Mouse (Mus musculus) heart, embryonic 15.5 days (tissue): ENCODE data around the gene Kdr. TPM values are rescaled to one million over a fixed set of nuclear protein-coding genes. Genes with fewer than 3 reads are reported as not detected.
"Not testable (repeated sequence)": the region's sequence is repeated elsewhere in the genome, so short reads cannot be mapped to it uniquely, and the experiment has no call there.

ENCODE experiments used
- ATAC-seq: fragments of 200-750 bp; cut with Nextera tagmentation; replicated peaks from 2 replicates; pipeline ENCODE4 v1.8.0; 2017; ENCODE audit warnings: low read depth, moderate TSS enrichment; ENCODE audit not compliant: insufficient number of reproducible peaks, insufficient read depth, low FRiP score
- H3K27ac ChIP-seq: fragments of 300-500 bp; sonication (generic); 2 replicates; pipeline ENCODE4 v1.5.1; 2015; ENCODE audit warnings: mild to moderate bottlenecking, inconsistent platforms
- H3K27me3 ChIP-seq: fragments of 300-500 bp; sonication (generic); 2 replicates; pipeline ENCODE4 v1.6.1; 2015; ENCODE audit warnings: inconsistent platforms
- H3K36me3 ChIP-seq: fragments of 300-500 bp; sonication (generic); 2 replicates; pipeline ENCODE4 v1.6.1; 2015; ENCODE audit warnings: mild to moderate bottlenecking, inconsistent platforms
- H3K4me1 ChIP-seq: fragments of 300-500 bp; sonication (generic); replicated peaks from 2 replicates; pipeline ENCODE4 v1.6.1; 2015; ENCODE audit warnings: inconsistent platforms
- H3K4me2 ChIP-seq: fragments of 300-500 bp; sonication (generic); 2 replicates; pipeline ENCODE4 v1.6.1; 2015; ENCODE audit warnings: inconsistent platforms, mild to moderate bottlenecking, moderate library complexity
- H3K4me3 ChIP-seq: fragments of 300-500 bp; sonication (generic); 2 replicates; pipeline ENCODE4 v1.5.1; 2015; ENCODE audit warnings: mild to moderate bottlenecking, inconsistent platforms
- H3K9ac ChIP-seq: fragments of 300-500 bp; sonication (generic); 2 replicates; pipeline ENCODE4 v1.6.1; 2015; ENCODE audit warnings: mild to moderate bottlenecking, inconsistent platforms
- H3K9me3 ChIP-seq: fragments of 300-500 bp; sonication (generic); replicated peaks from 2 replicates; pipeline ENCODE4 v1.6.1; 2016; ENCODE audit warnings: inconsistent platforms
- WGBS: fragments of 180-500 bp; shearing (Covaris S2); methylation state at CpG from one replicate; pipeline ENCODE4 v1.1.7; 2015; ENCODE audit warnings: mixed read lengths; 5-methylcytosine and 5-hydroxymethylcytosine counted together
- polyA plus RNA-seq: library from polyadenylated mRNA; unstranded; fragments of >200 nt; fragmentation: Nextera tagmentation; extraction: Ambion mirVana; gene quantifications from 2 replicates; pipeline ENCODE4 v1.2.1, GENCODE M21; 2015

The Kdr gene
- polyA plus RNA-seq, 1 experiment from 2014 or later: 35.4 TPM

GRCm38 (mm10) chr5:75936223-75936622 lies 42.0 kb downstream of the Kdr start:
- Histone ChIP-seq H3K4me2 (no peak overlapping the region), H3K4me3 (no peak overlapping the region), H3K36me3 (no peaks in the 10 kb centered on the region), H3K27ac (0 out of 2 replicates have a peak overlapping the region, but pooled peaks have one; percentile 24), H3K27me3 (no peaks in the 10 kb centered on the region), H3K9me3 (no peaks in the 10 kb centered on the region), H3K9ac (no peak overlapping the region), H3K4me1 (peaks cover 49% of the 10 kb centered on the region)
- WGBS: 73% methylated on average over 6 of the region's 6 CpGs
- ATAC-seq: no peak

GRCm38 (mm10) chr5:75935225-75935624 lies 43.0 kb downstream of the Kdr start:
- H3K4me3 ChIP-seq: no peak overlapping the region
- H3K4me1 ChIP-seq: peaks cover 42% of the 10 kb centered on the region
- no peak overlapping the region for H3K4me2 ChIP-seq
- ATAC-seq: no peak
- 0 out of 2 replicates have a peak overlapping the region, but pooled peaks have one; percentile 12 for H3K27ac ChIP-seq
- WGBS: 81% methylated on average over 8 of the region's 8 CpGs
- no peaks in the 10 kb centered on the region for H3K9me3 ChIP-seq
- no peaks in the 10 kb centered on the region for H3K27me3 ChIP-seq
- H3K9ac ChIP-seq: no peak overlapping the region
- H3K36me3 ChIP-seq: no peaks in the 10 kb centered on the region

GRCm38 (mm10) chr5:75934201-75934600 lies 44.1 kb downstream of the Kdr start:
- Histone ChIP-seq H3K27ac (peak overlapping the region; percentile 79), H3K9me3 (no peaks in the 10 kb centered on the region), H3K4me3 (no peak overlapping the region), H3K36me3 (no peaks in the 10 kb centered on the region), H3K4me1 (peaks cover 35% of the 10 kb centered on the region), H3K27me3 (no peaks in the 10 kb centered on the region), H3K4me2 (no peak overlapping the region), H3K9ac (no peak overlapping the region)
- no peak for ATAC-seq
- 77% methylated on average over 10 of the region's 10 CpGs for WGBS

- Histone ChIP-seq H3K36me3 (no peaks in the 10 kb centered on the region), H3K27me3 (no peaks in the 10 kb centered on the region), H3K27ac (peak overlapping the region; percentile 79), H3K4me3 (peak overlapping the region; percentile 18; the same call in 1 of the 2 replicates), H3K9ac (no peak overlapping the region), H3K4me1 (peaks cover 29% of the 10 kb centered on the region), H3K9me3 (no peaks in the 10 kb centered on the region), H3K4me2 (peak overlapping the region; percentile 38)
- WGBS: 46% methylated on average over 20 of the region's 20 CpGs
- peak; percentile 84 for ATAC-seq
These were observed 44.7 kb downstream of the Kdr start for GRCm38 (mm10) chr5:75933521-75934044.

GRCm38 (mm10) chr5:75931458-75931857 lies 46.8 kb downstream of the Kdr start:
- not testable (repeated sequence) for H3K27ac ChIP-seq, H3K27me3 ChIP-seq, H3K9ac ChIP-seq, H3K9me3 ChIP-seq, ATAC-seq, H3K36me3 ChIP-seq, H3K4me2 ChIP-seq, H3K4me3 ChIP-seq
- H3K4me1 ChIP-seq: peaks cover 16% of the 10 kb centered on the region
- WGBS: 78% methylated on average over 4 of the region's 4 CpGs

- H3K9me3 ChIP-seq: no peaks in the 10 kb centered on the region
- no peak overlapping the region for H3K9ac ChIP-seq
- 44% methylated on average over 7 of the region's 7 CpGs for WGBS
- no peaks in the 10 kb centered on the region for H3K36me3 ChIP-seq
- no peak overlapping the region for H3K4me3 ChIP-seq
- ATAC-seq: no peak
- H3K4me1 ChIP-seq: peaks cover 16% of the 10 kb centered on the region
- H3K27me3 ChIP-seq: no peaks in the 10 kb centered on the region
- H3K27ac ChIP-seq: 0 out of 2 replicates have a peak overlapping the region, but pooled peaks have one; percentile 16
- H3K4me2 ChIP-seq: no peak overlapping the region
These were observed 48.3 kb downstream of the Kdr start for GRCm38 (mm10) chr5:75929960-75930359.

GRCm38 (mm10) chr5:75922677-75923076 lies 55.6 kb downstream of the Kdr start:
- ATAC-seq: peak; percentile 78; the same call in 1 of the 2 replicates
- Histone ChIP-seq H3K36me3 (no peaks in the 10 kb centered on the region), H3K9me3 (no peaks in the 10 kb centered on the region), H3K4me3 (no peak overlapping the region), H3K9ac (no peak overlapping the region), H3K4me1 (peaks cover 13% of the 10 kb centered on the region; the same call in 1 of the 2 replicates), H3K27ac (peak overlapping the region; percentile 69), H3K27me3 (no peaks in the 10 kb centered on the region), H3K4me2 (no peak overlapping the region)
- 52% methylated on average over 6 of the region's 6 CpGs for WGBS

GRCm38 (mm10) chr5:75921730-75922387 lies 56.4 kb downstream of the Kdr start:
- H3K4me2 ChIP-seq: no peak overlapping the region
- no peak for ATAC-seq
- no peaks in the 10 kb centered on the region for H3K9me3 ChIP-seq
- H3K27me3 ChIP-seq: no peaks in the 10 kb centered on the region
- H3K4me3 ChIP-seq: no peak overlapping the region
- H3K36me3 ChIP-seq: no peaks in the 10 kb centered on the region
- peak overlapping the region; percentile 69 for H3K27ac ChIP-seq
- peaks cover 13% of the 10 kb centered on the region; the same call in 1 of the 2 replicates for H3K4me1 ChIP-seq
- WGBS: 41% methylated on average over 12 of the region's 12 CpGs
- no peak overlapping the region for H3K9ac ChIP-seq

GRCm38 (mm10) chr5:75919601-75920000 lies 58.7 kb downstream of the Kdr start:
- H3K4me3 ChIP-seq: no peak overlapping the region
- H3K9ac ChIP-seq: no peak overlapping the region
- 58% methylated on average over 7 of the region's 7 CpGs for WGBS
- no peaks in the 10 kb centered on the region for H3K9me3 ChIP-seq
- H3K27me3 ChIP-seq: no peaks in the 10 kb centered on the region
- H3K4me2 ChIP-seq: no peak overlapping the region
- no peak overlapping the region for H3K27ac ChIP-seq
- no peak for ATAC-seq
- H3K4me1 ChIP-seq: peaks cover 13% of the 10 kb centered on the region; the same call in 1 of the 2 replicates
- H3K36me3 ChIP-seq: no peaks in the 10 kb centered on the region

GRCm38 (mm10) chr5:75918139-75918538 lies 60.1 kb downstream of the Kdr start:
- Histone ChIP-seq H3K36me3 (no peaks in the 10 kb centered on the region), H3K27me3 (no peaks in the 10 kb centered on the region), H3K4me2 (no peak overlapping the region), H3K9me3 (no peaks in the 10 kb centered on the region), H3K27ac (peak overlapping the region; percentile 21; the same call in 1 of the 2 replicates), H3K9ac (no peak overlapping the region), H3K4me3 (no peak overlapping the region), H3K4me1 (peaks cover 10% of the 10 kb centered on the region; the same call in 1 of the 2 replicates)
- 70% methylated on average over 7 of the region's 7 CpGs for WGBS
- ATAC-seq: no peak

- no peaks in the 10 kb centered on the region for H3K27me3 ChIP-seq
- no peak overlapping the region for H3K4me3 ChIP-seq
- peak overlapping the region; percentile 37; the same call in 1 of the 2 replicates for H3K27ac ChIP-seq
- H3K4me2 ChIP-seq: no peak overlapping the region
- no peak for ATAC-seq
- no peaks in the 10 kb centered on the region for H3K36me3 ChIP-seq
- WGBS: 68% methylated on average over 4 of the region's 4 CpGs
- H3K9ac ChIP-seq: no peak overlapping the region
- no peaks in the 10 kb centered on the region for H3K9me3 ChIP-seq
- H3K4me1 ChIP-seq: peaks cover 3% of the 10 kb centered on the region; the same call in 1 of the 2 replicates
These were observed 61.0 kb downstream of the Kdr start for GRCm38 (mm10) chr5:75917231-75917630.

- Histone ChIP-seq H3K4me1 (peaks cover under 1% of the 10 kb centered on the region), H3K9ac (no peak overlapping the region), H3K9me3 (no peaks in the 10 kb centered on the region), H3K4me3 (no peak overlapping the region), H3K36me3 (no peaks in the 10 kb centered on the region), H3K27ac (no peak overlapping the region), H3K4me2 (no peak overlapping the region), H3K27me3 (no peaks in the 10 kb centered on the region)
- 35% methylated on average over 4 of the region's 4 CpGs for WGBS
- ATAC-seq: no peak
These were observed 72.2 kb downstream of the Kdr start for GRCm38 (mm10) chr5:75906102-75906501.
